Mouse (Mus musculus) heart, adult 18-20 months (tissue): ENCODE results near the gene Ivns1abp. TPM values are rescaled to one million over a fixed set of nuclear protein-coding genes. Genes with fewer than 3 reads are reported as not detected.

Experiments
- total RNA-seq, 2 experiments: library from RNA; stranded (reverse); gene quantifications; 2 replicates each; pipeline ENCODE4 v1.2.3; 2021

The Ivns1abp gene
- total RNA-seq, 2 experiments from 2014 or later = 867 to 929 TPM

Other genes starting within 250 kb of the Ivns1abp start
- gene Gm47985, start 161.9 kb upstream of the Ivns1abp start, total RNA-seq = 1 to 10 TPM; 1.0 to 1.1 TPM
- gene Gm8947, start 152.1 kb upstream of the Ivns1abp start, total RNA-seq = not detected
- gene Gm47995, start 146.0 kb upstream of the Ivns1abp start, total RNA-seq = not detected
- not detected for gene 3110040M04Rik, start 140.4 kb upstream of the Ivns1abp start, total RNA-seq
- gene Gm47996, start 134.3 kb upstream of the Ivns1abp start, total RNA-seq = not detected
- gene Swt1, start 84.0 kb downstream of the Ivns1abp start, total RNA-seq = 1 to 10 TPM; 7.8 to 8.7 TPM
- gene Trmt1l, start 84.1 kb downstream of the Ivns1abp start, total RNA-seq = 10 to 100 TPM; 22.8 to 23.1 TPM
- 10 to 100 TPM; 14.7 to 15.3 TPM for gene Rnf2, start 156.5 kb downstream of the Ivns1abp start, total RNA-seq
- gene Fam129a, start 226.7 kb downstream of the Ivns1abp start, total RNA-seq = 10 to 100 TPM; 10.6 to 11.9 TPM